Mouse (Mus musculus): Measurements from ENCODE around the gene Ces1b. TPM values are rescaled to one million over a fixed set of nuclear protein-coding genes. Genes with fewer than 3 reads are reported as not detected.

Gene Ces1b
- polyA plus RNA-seq, 1 experiment from 2014 or later = not detected

Other genes with a start within 250 kb of the Ces1b start
- 12.7 and 14.7 TPM in 2 replicates for gene Lpcat2, start 224.7 kb downstream of the Ces1b start, polyA plus RNA-seq (2015; fragmentation: Nextera tagmentation; extraction: Ambion mirVana)
- 107 and 113 TPM in 2 replicates for gene Capns2, start 178.6 kb downstream of the Ces1b start, polyA plus RNA-seq (2015; fragmentation: Nextera tagmentation; extraction: Ambion mirVana)
- 0.11 and 0.19 TPM in 2 replicates for gene Slc6a2, start 119.9 kb downstream of the Ces1b start, polyA plus RNA-seq (2015; fragmentation: Nextera tagmentation; extraction: Ambion mirVana)
- not detected in 2 replicates for gene Ces1a, start 31.8 kb downstream of the Ces1b start, polyA plus RNA-seq (2015; fragmentation: Nextera tagmentation; extraction: Ambion mirVana)
- not detected in 2 replicates for gene Ces1c, start 51.3 kb upstream of the Ces1b start, polyA plus RNA-seq (2015; fragmentation: Nextera tagmentation; extraction: Ambion mirVana)
- gene Ces1d, start 117.8 kb upstream of the Ces1b start, polyA plus RNA-seq (2015; fragmentation: Nextera tagmentation; extraction: Ambion mirVana) = 0.24 and 0.36 TPM in 2 replicates
- not detected in 2 replicates for gene Ces1e, start 149.6 kb upstream of the Ces1b start, polyA plus RNA-seq (2015; fragmentation: Nextera tagmentation; extraction: Ambion mirVana)
- gene Ces1f, start 199.7 kb upstream of the Ces1b start, polyA plus RNA-seq (2015; fragmentation: Nextera tagmentation; extraction: Ambion mirVana) = not detected in 2 replicates

Measured in limb, embryonic 15.5 days (tissue).